Mouse (Mus musculus): Measurements from ENCODE around the gene Vmn2r7.
"Not testable (repeated sequence)": the region's sequence is repeated elsewhere in the genome, so short reads cannot be mapped to it uniquely, and the experiment has no call there.

The Vmn2r7 gene

GRCm38 (mm10) chr3:64844665-64845064, at the start of gene Vmn2r7:
Gene Vmn2r7 (minus strand): TSS chr3:64844765.
- not testable (repeated sequence) for DNase-seq (ENCODE audit: inconsistent age in 2 of 2, low spot score in 1 of 2)

GRCm38 (mm10) chr3:64889725-64890124, 45.2 kb upstream of the Vmn2r7 start:
- no peak for DNase-seq (ENCODE audit: inconsistent age in 2 of 2, low spot score in 1 of 2)

GRCm38 (mm10) chr3:64878199-64878977, 33.8 kb upstream of the Vmn2r7 start:
- no peak for DNase-seq (ENCODE audit: inconsistent age in 2 of 2, low spot score in 1 of 2)

GRCm38 (mm10) chr3:64876669-64877068, 32.1 kb upstream of the Vmn2r7 start:
- no peak for DNase-seq (ENCODE audit: inconsistent age in 2 of 2, low spot score in 1 of 2)

GRCm38 (mm10) chr3:64842881-64843280, 1.7 kb downstream of the Vmn2r7 start:
- DNase-seq (ENCODE audit: inconsistent age in 2 of 2, low spot score in 1 of 2), result no peak

- peak; percentile 9 to 71 for DNase-seq (ENCODE audit: inconsistent age in 2 of 2, low spot score in 1 of 2)
Measured at GRCm38 (mm10) chr3:64842299-64842698, 2.3 kb downstream of the Vmn2r7 start.

- DNase-seq (ENCODE audit: inconsistent age in 2 of 2, low spot score in 1 of 2), result no peak
Measured at GRCm38 (mm10) chr3:64831134-64831533, 13.4 kb downstream of the Vmn2r7 start.

- no peak for DNase-seq (ENCODE audit: inconsistent age in 2 of 2, low spot score in 1 of 2)
Measured at GRCm38 (mm10) chr3:64791245-64791591, 53.3 kb downstream of the Vmn2r7 start.

GRCm38 (mm10) chr3:64790509-64791244, 53.9 kb downstream of the Vmn2r7 start:
- peak; percentile 40 to 87 for DNase-seq (ENCODE audit: inconsistent age in 2 of 2, low spot score in 1 of 2)

GRCm38 (mm10) chr3:64782901-64783300, 61.7 kb downstream of the Vmn2r7 start:
- DNase-seq (ENCODE audit: inconsistent age in 2 of 2, low spot score in 1 of 2), result peak in 1 of 2 experiments; percentile 51

- no peak for DNase-seq (ENCODE audit: inconsistent age in 2 of 2, low spot score in 1 of 2)
Measured at GRCm38 (mm10) chr3:64772132-64772531, 72.4 kb downstream of the Vmn2r7 start.

GRCm38 (mm10) chr3:64756145-64756544, 88.4 kb downstream of the Vmn2r7 start:
- DNase-seq (ENCODE audit: inconsistent age in 2 of 2, low spot score in 1 of 2), result no peak

- peak in 1 of 2 experiments; percentile 24 for DNase-seq (ENCODE audit: inconsistent age in 2 of 2, low spot score in 1 of 2)
Measured at GRCm38 (mm10) chr3:64727187-64727970, 117.2 kb downstream of the Vmn2r7 start.

GRCm38 (mm10) chr3:64725736-64726135, 118.8 kb downstream of the Vmn2r7 start:
- not testable (repeated sequence) for DNase-seq (ENCODE audit: inconsistent age in 2 of 2, low spot score in 1 of 2)

GRCm38 (mm10) chr3:64676069-64676468, 168.5 kb downstream of the Vmn2r7 start:
- DNase-seq (ENCODE audit: inconsistent age in 2 of 2, low spot score in 1 of 2), result not testable (repeated sequence)
